Comparison of ENCODE assay signal across 8 mouse cellular contexts in the genomic region with DNA sequence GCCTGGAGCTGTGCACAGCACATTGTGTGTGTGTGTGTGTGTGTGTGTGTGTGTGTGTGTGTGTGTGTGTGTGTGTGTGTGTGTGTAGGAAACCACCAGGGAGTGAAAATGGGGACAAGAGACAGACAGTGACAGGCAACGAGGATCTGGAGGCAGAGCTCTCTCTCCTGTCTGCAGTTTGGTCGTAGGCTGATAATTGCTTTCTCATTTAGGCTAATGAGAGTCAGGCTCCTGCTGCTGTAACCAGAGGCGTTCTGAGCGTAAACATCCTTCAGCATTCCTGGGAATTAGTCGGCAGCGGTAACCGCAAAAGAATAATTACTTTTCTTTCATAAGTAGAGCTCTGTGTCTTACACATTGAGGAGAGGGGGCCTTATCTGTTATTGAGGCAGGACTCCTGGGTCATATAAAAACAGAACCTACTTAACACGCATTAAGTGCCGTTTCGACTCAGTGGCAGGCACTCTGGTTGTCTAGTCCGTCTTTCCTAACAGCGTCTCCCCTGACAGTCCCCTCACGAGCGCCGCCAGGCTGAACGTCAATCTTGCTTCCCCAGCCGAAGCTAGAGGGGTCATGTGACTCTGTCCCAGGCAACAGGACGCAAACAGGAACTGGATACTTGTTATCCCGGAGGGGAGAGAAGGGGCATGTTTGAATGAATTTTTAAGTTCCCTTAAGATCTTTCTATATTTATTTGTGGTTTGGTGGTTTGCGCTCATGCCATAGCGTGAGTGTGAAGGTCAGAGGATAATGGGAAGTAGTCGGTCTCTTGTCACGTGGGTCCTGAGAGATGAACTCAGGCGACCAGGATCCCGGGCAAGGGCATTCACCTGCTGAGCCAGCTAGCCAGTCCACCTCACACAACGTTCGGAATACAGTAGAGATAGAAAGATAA. TPM values are rescaled to one million over a fixed set of nuclear protein-coding genes. Genes with fewer than 3 reads are reported as not detected.
DNase-seq lines count a peak whose midpoint lies in the region; ATAC-seq and TF ChIP-seq lines count a peak whose summit lies in the region.

No protein-coding gene starts in this region.

- H3K9me3 ChIP-seq in forebrain, embryonic 14.5 days (replicated peaks; ENCODE audit: control insufficient read depth, low read length) = no peaks in the 10 kb centered on the region
- no peaks in the 10 kb centered on the region for H3K9me3 ChIP-seq in limb, embryonic 11.5 days (ENCODE audit: control insufficient read depth, low read length)
- H3K9me3 ChIP-seq in midbrain, embryonic 10.5 days (replicated peaks) = no peaks in the 10 kb centered on the region
- H3K9me3 ChIP-seq in stomach, embryonic 15.5 days = no peaks in the 10 kb centered on the region

- peak; percentile 47 to 52 for DNase-seq in cerebellum, adult 2 months
- no peak for DNase-seq in cerebellum, adult 9-10 months
- DNase-seq in adrenal gland, postnatal 36 days = peak; percentile 78 to 79
- DNase-seq in forebrain, embryonic 14.5 days (ENCODE audit: low spot score) = peak; percentile 66
- DNase-seq in limb, embryonic 11.5 days (ENCODE audit: low spot score) = peak; percentile 68
- peak; percentile 70 for DNase-seq in midbrain, embryonic 10.5 days (ENCODE audit: low spot score)

- peak; percentile 73 for ATAC-seq in forebrain, embryonic 14.5 days
- peak; percentile 65 to 85 for ATAC-seq in hematopoietic stem cell, adult 5-6 weeks (replicated peaks in 1 of 2; ENCODE audit: insufficient read depth in 1 of 2, low FRiP score in 2 of 2, low TSS enrichment in 1 of 2, low read depth in 1 of 2, poor library complexity in 2 of 2, severe bottlenecking in 2 of 2)
- no peak for ATAC-seq in limb, embryonic 11.5 days (ENCODE audit: insufficient number of reproducible peaks, low FRiP score, low TSS enrichment, low read depth)
- ATAC-seq in stomach, embryonic 15.5 days (ENCODE audit: insufficient read depth, low FRiP score, low read depth) = peak; percentile 44; the same call in 1 of the 2 replicates

- 5% methylated on average over 27 of the region's 27 CpGs for WGBS in cerebellum, adult 2 months
- whole genome bisulfite sequencing in forebrain, embryonic 14.5 days = under 1% methylated on average over 27 of the region's 27 CpGs
- WGBS in limb, embryonic 11.5 days = 1% methylated on average over 27 of the region's 27 CpGs
- 2% methylated on average over 27 of the region's 27 CpGs for WGBS in midbrain, embryonic 10.5 days
- under 1% methylated on average over 27 of the region's 27 CpGs for WGBS in stomach, embryonic 15.5 days

- H3K27me3 ChIP-seq in cerebellum, adult 2 months (ENCODE audit: control insufficient read depth, insufficient read depth, low read length) = no peaks in the 10 kb centered on the region
- H3K27me3 ChIP-seq in forebrain, embryonic 14.5 days (replicated peaks; ENCODE audit: control insufficient read depth, insufficient read depth, low read length) = no peaks in the 10 kb centered on the region
- no peaks in the 10 kb centered on the region for H3K27me3 ChIP-seq in limb, embryonic 11.5 days (ENCODE audit: control insufficient read depth, insufficient read depth, low read length)
- H3K27me3 ChIP-seq in midbrain, embryonic 10.5 days (ENCODE audit: low read depth, poor library complexity, severe bottlenecking) = no peaks in the 10 kb centered on the region
- no peaks in the 10 kb centered on the region for H3K27me3 ChIP-seq in stomach, embryonic 15.5 days (replicated peaks)

- H3K4me2 ChIP-seq in forebrain, embryonic 14.5 days (ENCODE audit: low read length) = peak overlapping the region; percentile 58
- peak overlapping the region; percentile 40 for H3K4me2 ChIP-seq in limb, embryonic 11.5 days (ENCODE audit: low read depth, severe bottlenecking)
- peak overlapping the region; percentile 52 for H3K4me2 ChIP-seq in stomach, embryonic 15.5 days

- peak overlapping the region; percentile 51 for H3K4me3 ChIP-seq in cerebellum, adult 2 months (replicated peaks; ENCODE audit: insufficient read depth, low read depth, low read length)
- H3K4me3 ChIP-seq in forebrain, embryonic 14.5 days (ENCODE audit: low read depth, low read length) = peak overlapping the region; percentile 21
- H3K4me3 ChIP-seq in limb, embryonic 11.5 days (ENCODE audit: low read depth, low read length) = peak overlapping the region; percentile 16
- H3K4me3 ChIP-seq in midbrain, embryonic 10.5 days = peak overlapping the region; percentile 56
- H3K4me3 ChIP-seq in stomach, embryonic 15.5 days (replicated peaks) = peak overlapping the region; percentile 31

- H3K36me3 ChIP-seq in forebrain, embryonic 14.5 days (ENCODE audit: control insufficient read depth, insufficient read depth, low read length) = no peaks in the 10 kb centered on the region
- no peaks in the 10 kb centered on the region for H3K36me3 ChIP-seq in limb, embryonic 11.5 days (ENCODE audit: control insufficient read depth, insufficient read depth, low read length)
- no peaks in the 10 kb centered on the region for H3K36me3 ChIP-seq in midbrain, embryonic 10.5 days
- no peaks in the 10 kb centered on the region for H3K36me3 ChIP-seq in stomach, embryonic 15.5 days

- TF ChIP-seq CTCF in cerebellum, adult 2 months (IDR thresholded peaks at IDR 0.05; ENCODE audit: borderline replicate concordance, insufficient read depth, low read depth, low read length) = no peak

- H3K4me1 ChIP-seq in cerebellum, adult 2 months (ENCODE audit: control insufficient read depth, insufficient read depth, low read length) = no peaks in the 10 kb centered on the region
- H3K4me1 ChIP-seq in forebrain, embryonic 14.5 days (ENCODE audit: control insufficient read depth, insufficient read depth, low read length) = no peaks in the 10 kb centered on the region
- H3K4me1 ChIP-seq in limb, embryonic 11.5 days (ENCODE audit: control insufficient read depth, insufficient read depth, low read length) = no peaks in the 10 kb centered on the region
- H3K4me1 ChIP-seq in midbrain, embryonic 10.5 days = peaks cover 18% of the 10 kb centered on the region
- H3K4me1 ChIP-seq in stomach, embryonic 15.5 days = 0 out of 2 replicates have a peak, but pooled peaks cover 3% of the 10 kb centered on the region

- no peak for TF ChIP-seq POLR2A in cerebellum, adult 2 months (IDR thresholded peaks at IDR 0.05; ENCODE audit: borderline replicate concordance, insufficient read depth, low read length)

- H3K27ac ChIP-seq in cerebellum, adult 2 months (ENCODE audit: insufficient read depth, low read length) = no peak overlapping the region
- H3K27ac ChIP-seq in forebrain, embryonic 14.5 days (ENCODE audit: low read depth, low read length) = peak overlapping the region; percentile 36
- no peak overlapping the region for H3K27ac ChIP-seq in limb, embryonic 11.5 days (replicated peaks; ENCODE audit: low read depth, low read length)
- peak overlapping the region; percentile 63 for H3K27ac ChIP-seq in midbrain, embryonic 10.5 days (replicated peaks)
- H3K27ac ChIP-seq in stomach, embryonic 15.5 days = no peak overlapping the region

- H3K9ac ChIP-seq in forebrain, embryonic 14.5 days (ENCODE audit: low read length) = peak overlapping the region; percentile 51
- 0 out of 2 replicates have a peak overlapping the region, but pooled peaks have one; percentile 30 for H3K9ac ChIP-seq in limb, embryonic 11.5 days (ENCODE audit: low read length)
- no peak overlapping the region for H3K9ac ChIP-seq in stomach, embryonic 15.5 days

RNA-seq across cellular contexts. Expression of a gene that starts 4.1 kb away (rescaled TPM):
- polyA plus RNA-seq in cerebellum, adult 2 months (2012; rRNA removed) = 544 and 648 TPM in 2 replicates
- total RNA-seq in adrenal gland, postnatal 36 days (2021) = 100 to 1,000 TPM; 501 to 911 TPM
- 1,205 and 1,208 TPM in 2 replicates for polyA plus RNA-seq in forebrain, embryonic 14.5 days (2014; fragmentation: Nextera tagmentation; extraction: Ambion mirVana)
- 1,218 and 1,648 TPM in 2 replicates for total RNA-seq in hematopoietic stem cell, adult 5-6 weeks (2017)
- polyA plus RNA-seq in limb, embryonic 11.5 days (2014; fragmentation: Nextera tagmentation; extraction: Ambion mirVana) = 1,253 and 1,280 TPM in 2 replicates
- 1,099 and 1,206 TPM in 2 replicates for polyA plus RNA-seq in midbrain, embryonic 10.5 days (2016; fragmentation: Nextera tagmentation; extraction: Ambion mirVana)
- polyA plus RNA-seq in stomach, embryonic 15.5 days (2015; fragmentation: Nextera tagmentation; extraction: Ambion mirVana) = 815 and 840 TPM in 2 replicates

RNA-seq across cellular contexts. Expression of a gene that starts 24.2 kb away (rescaled TPM):
- not detected in 2 replicates for polyA plus RNA-seq in cerebellum, adult 2 months (2012; rRNA removed)
- not detected for total RNA-seq in adrenal gland, postnatal 36 days (2021)
- not detected in 2 replicates for polyA plus RNA-seq in forebrain, embryonic 14.5 days (2014; fragmentation: Nextera tagmentation; extraction: Ambion mirVana)
- total RNA-seq in hematopoietic stem cell, adult 5-6 weeks (2017) = not detected in 2 replicates
- 0.20 and 0.27 TPM in 2 replicates for polyA plus RNA-seq in limb, embryonic 11.5 days (2014; fragmentation: Nextera tagmentation; extraction: Ambion mirVana)
- polyA plus RNA-seq in midbrain, embryonic 10.5 days (2016; fragmentation: Nextera tagmentation; extraction: Ambion mirVana) = not detected in 2 replicates
- polyA plus RNA-seq in stomach, embryonic 15.5 days (2015; fragmentation: Nextera tagmentation; extraction: Ambion mirVana) = 0.14 TPM in 1 of 2 replicates, not detected in the other

RNA-seq across cellular contexts. Expression of a gene that starts 31.2 kb away (rescaled TPM):
- polyA plus RNA-seq in cerebellum, adult 2 months (2012; rRNA removed) = 32.7 and 34.9 TPM in 2 replicates
- 10 to 100 TPM; 44.1 to 45.3 TPM for total RNA-seq in adrenal gland, postnatal 36 days (2021)
- polyA plus RNA-seq in forebrain, embryonic 14.5 days (2014; fragmentation: Nextera tagmentation; extraction: Ambion mirVana) = 24.6 and 29.7 TPM in 2 replicates
- total RNA-seq in hematopoietic stem cell, adult 5-6 weeks (2017) = 37.6 and 43.4 TPM in 2 replicates
- polyA plus RNA-seq in limb, embryonic 11.5 days (2014; fragmentation: Nextera tagmentation; extraction: Ambion mirVana) = 21.6 and 23.2 TPM in 2 replicates
- polyA plus RNA-seq in midbrain, embryonic 10.5 days (2016; fragmentation: Nextera tagmentation; extraction: Ambion mirVana) = 22.6 and 27.9 TPM in 2 replicates
- 24.0 and 25.3 TPM in 2 replicates for polyA plus RNA-seq in stomach, embryonic 15.5 days (2015; fragmentation: Nextera tagmentation; extraction: Ambion mirVana)

Comparison
In these comparisons a context has a peak if more than half of its experiments do, and no peak if none do; other contexts are left out.
1. H3K27ac ChIP-seq: peak in forebrain, embryonic 14.5 days (single experiment) and midbrain, embryonic 10.5 days (single experiment); none in cerebellum, adult 2 months (single experiment), limb, embryonic 11.5 days (single experiment) and stomach, embryonic 15.5 days (single experiment).
2. Peak in every context shown above with its lines, with median percentiles within 50 percentile points of each other: H3K4me3 ChIP-seq and H3K4me2 ChIP-seq.